28 mouse cellular contexts compared by ENCODE assay signal in the genomic region with DNA sequence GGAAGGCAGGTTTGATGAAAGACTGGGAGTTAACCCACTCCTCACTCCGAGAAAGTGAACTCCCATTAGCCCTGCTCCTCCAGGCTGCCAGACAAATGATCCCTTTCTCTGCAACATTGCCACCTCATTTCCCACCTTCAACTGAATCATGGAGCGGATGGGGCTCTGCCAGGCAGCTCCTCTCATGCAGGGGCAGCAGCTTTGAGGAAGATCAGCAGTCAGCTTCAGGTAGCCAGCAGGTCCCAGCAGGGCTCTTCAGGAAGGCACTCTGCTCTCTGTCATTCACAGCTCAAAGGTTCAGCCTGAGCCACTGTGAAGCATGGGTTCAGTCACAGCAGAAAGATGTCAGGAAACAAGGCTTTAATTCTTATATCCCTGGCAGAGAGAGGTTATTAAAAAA.
DNase-seq lines count a peak whose midpoint lies in the region; ATAC-seq lines count a peak whose summit lies in the region.
"Had no signal": no experiment of that assay in that cellular context is flagged by ENCODE, and none has a peak within 500 bp of the region (broad histone marks: within the 10 kb centered on the region; RNA-seq: fewer than 3 reads in every experiment).

No protein-coding gene starts in this region.

- ATAC-seq in cerebellum, adult (ENCODE audit: insufficient number of reproducible peaks, low FRiP score, low TSS enrichment): no peak
- ATAC-seq in midbrain, embryonic 16.5 days: no peak
- ATAC-seq in midbrain, embryonic 11.5 days (ENCODE audit: low FRiP score): no peak
- ATAC-seq: forebrain, embryonic 15.5 days; intestine, postnatal 0 days; Patski had no signal

- H3K4me3 ChIP-seq in midbrain, embryonic 16.5 days (ENCODE audit: low read depth, low read length): no peak overlapping the region
- H3K4me3 ChIP-seq in midbrain, embryonic 11.5 days (ENCODE audit: low read depth, low read length): no peak overlapping the region
- H3K4me3 ChIP-seq: embryonic facial prominence, embryonic 10.5 days; embryonic facial prominence, embryonic 13.5 days; erythroblast, embryonic 14.5 days; forebrain, embryonic 12.5 days; forebrain, embryonic 15.5 days; heart, embryonic 12.5 days; heart, embryonic 15.5 days; hindbrain, embryonic 10.5 days; hindbrain, embryonic 13.5 days had no signal

- H3K9me3 ChIP-seq in midbrain, embryonic 16.5 days (replicated peaks; ENCODE audit: control insufficient read depth, low read length, poor library complexity, severe bottlenecking): no peaks in the 10 kb centered on the region
- H3K9me3 ChIP-seq in midbrain, embryonic 11.5 days (ENCODE audit: control insufficient read depth, low read length): no peaks in the 10 kb centered on the region
- H3K9me3 ChIP-seq: embryonic facial prominence, embryonic 10.5 days; embryonic facial prominence, embryonic 13.5 days; forebrain, embryonic 12.5 days; forebrain, embryonic 15.5 days; heart, embryonic 12.5 days; heart, embryonic 15.5 days; hindbrain, embryonic 10.5 days; hindbrain, embryonic 13.5 days had no signal

- H3K4me1 ChIP-seq in midbrain, embryonic 16.5 days (ENCODE audit: control insufficient read depth, insufficient read depth, low read length): peaks cover 4% of the 10 kb centered on the region; the same call in 1 of the 2 replicates
- H3K4me1 ChIP-seq in midbrain, embryonic 11.5 days (ENCODE audit: control insufficient read depth, insufficient read depth, low read length): no peaks in the 10 kb centered on the region
- H3K4me1 ChIP-seq: embryonic facial prominence, embryonic 10.5 days; embryonic facial prominence, embryonic 13.5 days; forebrain, embryonic 12.5 days; forebrain, embryonic 15.5 days; heart, embryonic 15.5 days; hindbrain, embryonic 10.5 days; hindbrain, embryonic 13.5 days had no signal

- H3K27ac ChIP-seq in midbrain, embryonic 16.5 days (ENCODE audit: low read length): peak overlapping the region; percentile 42; the same call in 1 of the 2 replicates
- H3K27ac ChIP-seq in midbrain, embryonic 11.5 days (ENCODE audit: low read depth, low read length): no peak overlapping the region
- H3K27ac ChIP-seq: embryonic facial prominence, embryonic 10.5 days; embryonic facial prominence, embryonic 13.5 days; forebrain, embryonic 12.5 days; forebrain, embryonic 15.5 days; heart, embryonic 15.5 days; hindbrain, embryonic 10.5 days; hindbrain, embryonic 13.5 days had no signal

- no peak overlapping the region for H3K4me2 ChIP-seq in midbrain, embryonic 16.5 days (ENCODE audit: low read length)
- no peak overlapping the region for H3K4me2 ChIP-seq in midbrain, embryonic 11.5 days
- H3K4me2 ChIP-seq: embryonic facial prominence, embryonic 13.5 days; forebrain, embryonic 12.5 days; forebrain, embryonic 15.5 days; heart, embryonic 12.5 days; heart, embryonic 15.5 days; hindbrain, embryonic 13.5 days had no signal

- peak; percentile 59 to 72 for DNase-seq in cerebellum, postnatal 10 days
- no peak for DNase-seq in cerebellum, adult 11 months
- peak; percentile 33 to 38 for DNase-seq in cerebellum, postnatal 36 days
- no peak for DNase-seq in midbrain, embryonic 11.5 days (ENCODE audit: low spot score, missing footprints)
- no peak for DNase-seq in left cerebral cortex, postnatal 10 days (ENCODE audit: extremely low spot score in 1 of 2, low spot score in 2 of 2)
- DNase-seq: adrenal gland, postnatal 10 days; adrenal gland, postnatal 36 days; B cell, adult 2 months; cerebellum, adult 9-10 months; embryo, embryonic 11 days; gastrocnemius, postnatal 25 days; heart, adult 18-20 months; heart, postnatal 10 days; heart, postnatal 36 days had no signal

- no peaks in the 10 kb centered on the region for H3K27me3 ChIP-seq in midbrain, embryonic 16.5 days (ENCODE audit: control insufficient read depth, insufficient read depth, low read depth, low read length)
- no peaks in the 10 kb centered on the region for H3K27me3 ChIP-seq in midbrain, embryonic 11.5 days (ENCODE audit: control insufficient read depth, insufficient read depth, low read length)
- H3K27me3 ChIP-seq: embryonic facial prominence, embryonic 13.5 days; forebrain, embryonic 12.5 days; forebrain, embryonic 15.5 days; heart, embryonic 12.5 days; heart, embryonic 15.5 days; hindbrain, embryonic 13.5 days had no signal

- H3K36me3 ChIP-seq in midbrain, embryonic 16.5 days (ENCODE audit: control insufficient read depth, insufficient read depth, low read length): no peaks in the 10 kb centered on the region
- H3K36me3 ChIP-seq in midbrain, embryonic 11.5 days (ENCODE audit: control insufficient read depth, insufficient read depth, low read length): no peaks in the 10 kb centered on the region
- H3K36me3 ChIP-seq: embryonic facial prominence, embryonic 10.5 days; embryonic facial prominence, embryonic 13.5 days; forebrain, embryonic 12.5 days; forebrain, embryonic 15.5 days; G1E; heart, embryonic 12.5 days; heart, embryonic 15.5 days; hindbrain, embryonic 10.5 days; hindbrain, embryonic 13.5 days had no signal

- intact Hi-C loops in left cerebral cortex, postnatal 10 days (cut with DNase I): no loop called here

- WGBS in midbrain, embryonic 16.5 days: 17% methylated on average over 2 of the region's 2 CpGs
- WGBS in midbrain, embryonic 11.5 days: 23% methylated on average over 2 of the region's 2 CpGs

- H3K9ac ChIP-seq in midbrain, embryonic 16.5 days (ENCODE audit: low read depth, low read length): no peak overlapping the region
- H3K9ac ChIP-seq in midbrain, embryonic 11.5 days (ENCODE audit: low read length): no peak overlapping the region
- H3K9ac ChIP-seq: embryonic facial prominence, embryonic 13.5 days; forebrain, embryonic 12.5 days; forebrain, embryonic 15.5 days; heart, embryonic 12.5 days; heart, embryonic 15.5 days; hindbrain, embryonic 13.5 days had no signal

Comparison
In these comparisons a context has a peak if more than half of its experiments do, and no peak if none do; other contexts are left out.
1. DNase-seq: peak in cerebellum, postnatal 10 days (2 of 2) and cerebellum, postnatal 36 days (2 of 2); none in cerebellum, adult 11 months (single experiment), midbrain, embryonic 11.5 days (single experiment) and left cerebral cortex, postnatal 10 days (0 of 2).